Mouse (Mus musculus) heart, adult 2 months (tissue): Measurements from ENCODE around the gene Snrnp25. TPM values are rescaled to one million over a fixed set of nuclear protein-coding genes. Genes with fewer than 3 reads are reported as not detected.

Experiments used
- DNase-seq, 2 experiments: peaks; one replicate each; pipeline ENCODE4 v3.0.0; 2021
- H3K27ac ChIP-seq: fragments of 200-600 bp; 2 replicates; pipeline ENCODE4 v1.8.1; 2022
- H3K27me3 ChIP-seq: fragments of 200-500 bp; 2 replicates; pipeline ENCODE4 v1.6.1; 2012; ENCODE audit warnings: mild to moderate bottlenecking, low read length, inconsistent platforms, mixed read lengths; ENCODE audit not compliant: control insufficient read depth, insufficient read depth
- H3K36me3 ChIP-seq: fragments of 200-500 bp; 2 replicates; pipeline ENCODE4 v1.6.1; 2012; ENCODE audit warnings: low read length, inconsistent platforms; ENCODE audit not compliant: control insufficient read depth, insufficient read depth
- H3K4me1 ChIP-seq: fragments of 200-500 bp; 2 replicates; pipeline ENCODE4 v1.6.1; 2011; ENCODE audit warnings: low read length; ENCODE audit not compliant: control insufficient read depth, insufficient read depth
- H3K4me3 ChIP-seq: fragments of 200-600 bp; 2 replicates; pipeline ENCODE4 v1.8.1; 2022
- H3K79me2 ChIP-seq: fragments of 200-500 bp; replicated peaks from 2 replicates; pipeline ENCODE4 v1.6.1; 2012; ENCODE audit warnings: mild to moderate bottlenecking, inconsistent platforms, low read length, moderate library complexity, mixed read lengths; ENCODE audit not compliant: control insufficient read depth, insufficient read depth
- H3K9ac ChIP-seq: fragments of 200-500 bp; 2 replicates; pipeline ENCODE4 v1.6.1; 2012; ENCODE audit warnings: low read depth, mild to moderate bottlenecking, control low read depth, inconsistent platforms, low read length, mixed read lengths
- CTCF ChIP-seq: fragments of 200-600 bp; IDR thresholded peaks from 2 replicates; pipeline ENCODE4 v1.8.1; 2022; ENCODE audit warnings: antibody characterized with exemption, mild to moderate bottlenecking, moderate library complexity
- EP300 ChIP-seq: fragments of 200-500 bp; IDR thresholded peaks from 2 replicates; pipeline ENCODE4 v1.6.1; 2011; ENCODE audit warnings: low read depth, low read length, control low read depth; ENCODE audit not compliant: insufficient read depth
- POLR2A ChIP-seq: fragments of 200-500 bp; IDR thresholded peaks from 2 replicates; pipeline ENCODE4 v1.6.1; 2011; ENCODE audit warnings: mild to moderate bottlenecking, low read depth, low read length, control low read depth; ENCODE audit not compliant: insufficient read depth
- WGBS: fragments of 180-500 bp; shearing (Covaris S2); methylation state at CpG from one replicate; pipeline ENCODE4 v1.1.7; 2018; 5-methylcytosine and 5-hydroxymethylcytosine counted together
- intact Hi-C: fragments of 180-260 bp; cut with DNase I; formaldehyde crosslinking; loops from one replicate; pipeline ENCODE4 v1.15.1; 2025
- long read RNA-seq: library from polyadenylated mRNA; stranded (forward); transcript quantifications from one replicate; pipeline ENCODE4 v2.0.0, GENCODE M21; 2021
- polyA plus RNA-seq: library from polyadenylated mRNA; depleted of rRNA; stranded (reverse); fragments of >200 nt; gene quantifications from 2 replicates; pipeline ENCODE4 v1.2.3, GENCODE M21; 2012; rRNA removed
- total RNA-seq, 2 experiments: library from RNA; stranded (reverse); gene quantifications; 2 replicates each; pipeline ENCODE4 v1.2.3; 2021

The Snrnp25 gene
- 10 to 100 TPM; 10.0 to 13.3 TPM for total RNA-seq
- 11.8 and 13.8 TPM in 2 replicates for polyA plus RNA-seq
- long read RNA-seq, partial matches to known transcripts, result 0 of 4 reads
- long read RNA-seq, other reads (novel, unspliced or antisense), result 0 of 4 reads

- under 1% methylated on average over 52 of the region's 52 CpGs for WGBS
- peak; percentile 92 to 96 for DNase-seq
- H3K9ac ChIP-seq, result peak within 1 kb of the TSS; percentile 67
- H3K27ac ChIP-seq, result peak within 1 kb of the TSS; percentile 31
- no peaks in the 10 kb centered on the region for H3K4me1 ChIP-seq
- H3K79me2 ChIP-seq, result no peaks in the 10 kb centered on the region
- intact Hi-C loops, result no loop called here
- peak within 1 kb of the TSS; percentile 80 for H3K4me3 ChIP-seq
- no peaks in the 10 kb centered on the region for H3K36me3 ChIP-seq
- TF ChIP-seq EP300, result peak; percentile 41; the same call in 1 of the 2 replicates
- peak; percentile 60 for TF ChIP-seq CTCF
- peak; percentile 79 for TF ChIP-seq POLR2A
- H3K27me3 ChIP-seq, result no peaks in the 10 kb centered on the region
Observed at GRCm38 (mm10) chr11:32205058-32205873, at the start of gene Snrnp25. Gene Snrnp25, plus strand, starts transcription at chr11:32205415.

- H3K27ac ChIP-seq, result no peak overlapping the region
- H3K9ac ChIP-seq, result no peak overlapping the region
- H3K4me3 ChIP-seq, result no peak overlapping the region
- WGBS, result 73% methylated on average over 7 of the region's 7 CpGs
- no peaks in the 10 kb centered on the region for H3K79me2 ChIP-seq
- no peaks in the 10 kb centered on the region for H3K4me1 ChIP-seq
- intact Hi-C loops, result no loop called here
- TF ChIP-seq POLR2A (no peak), EP300 (no peak)
- no peaks in the 10 kb centered on the region for H3K27me3 ChIP-seq
- DNase-seq, result no peak
- no peaks in the 10 kb centered on the region for H3K36me3 ChIP-seq
Observed at GRCm38 (mm10) chr11:32156854-32157630, 48.2 kb upstream of the Snrnp25 start.

DNA sequence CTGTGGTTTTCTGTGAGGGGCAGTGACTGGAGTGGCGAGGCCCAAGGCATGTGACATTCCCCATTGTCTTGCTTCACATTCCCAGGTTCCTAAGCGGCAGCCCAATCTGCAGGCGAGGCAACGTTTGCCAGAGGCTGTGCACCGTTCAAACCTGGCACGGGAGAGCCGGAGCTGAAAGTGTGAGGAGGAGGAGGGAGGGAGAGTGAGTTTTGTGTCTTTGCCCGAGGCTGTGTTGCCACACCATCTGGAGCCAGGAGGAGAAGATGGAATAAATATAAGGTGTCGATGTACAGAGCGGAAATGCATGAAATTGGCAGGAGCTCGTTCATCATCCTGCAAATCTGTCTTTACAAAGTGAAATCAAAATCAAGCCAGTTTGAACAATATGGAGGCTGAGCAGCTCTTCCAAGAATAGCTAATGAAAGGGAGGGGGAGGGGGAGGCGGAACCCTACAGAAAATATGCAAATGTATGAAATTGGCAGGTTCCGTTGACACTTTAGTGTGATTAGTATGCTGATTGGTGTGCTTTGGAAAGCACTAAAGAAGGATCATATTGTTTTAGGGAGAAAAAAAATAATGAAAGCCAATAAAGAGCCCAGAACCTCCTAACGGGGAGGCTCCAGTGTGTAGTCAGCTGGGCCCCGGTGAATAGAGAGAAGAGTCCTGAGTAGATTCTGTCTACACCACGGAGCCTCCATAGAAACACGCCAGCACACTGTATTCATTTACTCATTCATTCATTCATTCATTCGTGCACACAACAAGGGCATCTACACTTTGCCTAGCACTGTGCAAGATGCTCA is 47.2 kb upstream of the Snrnp25 start:
- Histone ChIP-seq H3K9ac (no peak overlapping the region), H3K27me3 (no peaks in the 10 kb centered on the region), H3K4me1 (no peaks in the 10 kb centered on the region), H3K4me3 (no peak overlapping the region), H3K36me3 (no peaks in the 10 kb centered on the region), H3K27ac (no peak overlapping the region), H3K79me2 (no peaks in the 10 kb centered on the region)
- DNase-seq, result no peak
- TF ChIP-seq EP300, result no peak
- no peak for TF ChIP-seq CTCF
- no peak for TF ChIP-seq POLR2A
- intact Hi-C loops, result no loop called here
- 64% methylated on average over 18 of the region's 18 CpGs for WGBS

GRCm38 (mm10) chr11:32159176-32159575 is 46.0 kb upstream of the Snrnp25 start:
- Histone ChIP-seq H3K9ac (no peak overlapping the region), H3K27ac (no peak overlapping the region), H3K79me2 (no peaks in the 10 kb centered on the region), H3K27me3 (no peaks in the 10 kb centered on the region), H3K36me3 (no peaks in the 10 kb centered on the region), H3K4me3 (no peak overlapping the region), H3K4me1 (no peaks in the 10 kb centered on the region)
- no peak for DNase-seq
- WGBS, result 90% methylated on average over 3 of the region's 3 CpGs
- TF ChIP-seq EP300, result no peak
- no peak for TF ChIP-seq CTCF
- no peak for TF ChIP-seq POLR2A
- intact Hi-C loops, result no loop called here

- H3K9ac ChIP-seq, result no peak overlapping the region
- H3K27ac ChIP-seq, result no peak overlapping the region
- WGBS, result 74% methylated on average over 7 of the region's 7 CpGs
- no peaks in the 10 kb centered on the region for H3K36me3 ChIP-seq
- DNase-seq, result no peak
- no peak for TF ChIP-seq POLR2A
- no peak for TF ChIP-seq EP300
- TF ChIP-seq CTCF, result no peak
- H3K79me2 ChIP-seq, result no peaks in the 10 kb centered on the region
- H3K4me1 ChIP-seq, result no peaks in the 10 kb centered on the region
- no peak overlapping the region for H3K4me3 ChIP-seq
- H3K27me3 ChIP-seq, result no peaks in the 10 kb centered on the region
- intact Hi-C loops, result no loop called here
Observed at GRCm38 (mm10) chr11:32160341-32160740, 44.9 kb upstream of the Snrnp25 start.
